Mouse (Mus musculus) spleen, postnatal 36 days (tissue): Measurements from ENCODE around the gene Tjp2.

Source experiments
- DNase-seq, 2 experiments: peaks; one replicate each; pipeline ENCODE4 v3.0.0; 2022; ENCODE audit warnings: low spot score in 2 of 2, mixed read lengths in 1 of 2

Tjp2 gene

DNA sequence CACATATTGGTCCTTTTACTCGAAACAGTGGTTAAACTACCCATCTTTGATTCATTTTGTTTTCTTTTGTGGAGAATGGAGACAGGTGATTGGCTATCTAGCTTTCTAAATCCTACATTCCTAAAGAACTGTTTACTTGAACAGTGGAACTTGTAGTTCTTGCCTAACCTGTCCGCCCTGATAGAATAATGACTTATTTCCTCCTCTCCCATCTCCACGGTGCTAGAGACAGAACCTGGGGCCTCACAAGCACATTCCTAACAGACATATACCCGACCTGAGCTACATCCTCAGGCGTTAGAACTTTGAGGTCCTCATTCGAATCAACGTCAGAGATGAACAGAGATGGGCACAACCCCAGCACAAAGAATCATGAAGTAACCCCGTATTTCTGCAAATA is 44.4 kb downstream of the Tjp2 start:
- DNase-seq = no peak

DNA sequence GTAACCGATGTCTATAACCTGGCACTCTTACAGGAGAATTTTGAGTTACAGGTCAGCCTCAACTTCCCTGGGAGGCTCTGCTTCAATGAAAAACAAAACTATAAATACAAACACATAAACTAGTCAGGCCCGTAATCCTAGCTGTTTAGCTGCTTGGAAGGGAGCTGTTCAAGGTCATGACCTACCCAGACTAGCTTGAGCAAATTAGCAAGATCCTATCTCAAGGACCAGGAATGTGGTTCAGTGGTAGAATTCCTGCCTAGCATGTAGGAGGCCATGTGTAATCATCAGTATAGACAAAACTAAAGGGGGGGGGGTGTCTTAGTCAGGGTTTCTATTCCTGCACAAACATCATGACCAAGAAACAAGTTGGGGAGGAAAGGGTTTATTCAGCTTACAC is 46.7 kb downstream of the Tjp2 start:
- no peak for DNase-seq

DNA sequence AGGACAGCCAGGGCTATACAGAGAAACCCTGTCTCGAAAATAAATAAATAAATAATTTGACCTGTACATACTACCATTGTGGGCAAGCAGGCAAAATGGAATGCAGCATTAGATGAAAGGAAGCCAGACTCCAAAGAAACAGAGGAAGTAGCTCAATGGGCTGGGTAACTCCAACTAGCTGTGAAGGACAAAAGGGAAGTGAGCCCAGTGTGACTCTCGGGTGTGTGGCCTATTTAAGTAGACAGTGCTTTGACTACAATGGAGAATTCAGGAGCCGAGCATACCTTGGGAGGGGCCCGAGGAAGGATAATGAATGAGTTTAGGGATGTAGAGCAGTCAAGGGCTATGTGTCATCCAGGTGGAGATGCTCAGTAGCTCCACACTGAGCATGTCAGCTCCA is 48.1 kb downstream of the Tjp2 start:
- DNase-seq = peak; percentile 12 to 34

DNA sequence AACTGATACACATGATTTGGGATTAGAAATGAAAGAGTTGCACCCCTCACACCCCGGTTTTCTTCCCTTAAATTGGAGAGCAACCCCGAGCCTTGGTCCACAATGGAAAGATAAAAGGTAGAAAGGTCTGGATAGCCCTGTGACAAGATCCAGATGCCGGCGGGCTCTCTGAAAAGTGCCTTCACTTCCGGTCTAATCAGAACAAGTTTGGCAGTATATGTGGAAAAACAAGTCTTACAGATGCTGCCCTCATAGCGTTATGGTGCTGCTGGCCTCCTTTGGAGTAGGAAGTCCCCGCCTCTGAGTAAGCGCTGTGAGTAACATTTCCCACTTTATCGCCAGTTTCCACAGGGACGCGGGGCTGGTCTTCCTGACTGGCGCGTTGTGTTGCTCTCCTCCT is 49.9 kb downstream of the Tjp2 start:
- no peak for DNase-seq

DNA sequence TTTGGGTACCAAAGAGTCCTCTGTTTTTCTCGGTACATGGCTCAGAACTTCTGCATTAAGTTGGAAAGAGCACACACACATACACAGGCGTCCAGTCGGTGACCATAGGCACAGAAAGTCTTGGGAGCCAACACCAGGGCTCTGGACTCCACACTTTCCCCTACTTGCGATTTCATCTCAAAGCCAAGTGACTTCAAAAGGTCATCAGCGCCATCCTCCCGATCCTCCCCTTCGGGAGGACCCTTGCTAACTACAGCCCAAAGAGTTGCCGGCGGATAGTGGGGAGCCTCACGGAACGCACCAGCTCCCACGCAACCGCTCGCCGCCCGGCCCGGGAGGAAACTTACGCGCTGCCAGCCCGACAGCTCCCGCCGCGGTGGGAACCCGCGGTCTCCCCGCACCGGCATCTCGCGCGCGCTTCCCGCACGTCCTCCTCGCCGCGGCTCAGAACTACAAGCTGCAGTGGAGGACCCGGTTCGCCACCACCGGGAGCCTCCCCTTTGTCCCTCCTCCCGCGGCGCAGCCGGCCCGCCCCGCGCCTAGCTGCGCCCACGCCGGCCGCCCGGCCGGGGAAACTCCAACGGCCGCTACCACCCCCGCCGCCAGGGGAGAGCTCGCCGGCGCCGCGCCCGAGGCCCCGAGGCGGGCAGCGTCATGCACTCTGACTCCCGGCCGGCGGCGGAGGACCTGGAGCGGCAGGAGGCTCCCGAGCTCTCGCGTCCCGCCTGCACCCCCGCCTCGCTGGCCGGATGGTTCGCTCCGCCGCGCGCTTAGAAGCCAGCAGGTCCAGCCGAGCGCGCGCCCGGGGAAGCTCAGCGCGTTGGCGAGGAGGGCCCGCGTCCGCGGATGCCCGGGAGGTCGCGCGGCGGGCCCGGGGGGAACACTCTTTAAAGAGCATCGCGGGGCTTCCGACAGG is 51.0 kb downstream of the Tjp2 start:
- peak; percentile 71 to 74 for DNase-seq

DNA sequence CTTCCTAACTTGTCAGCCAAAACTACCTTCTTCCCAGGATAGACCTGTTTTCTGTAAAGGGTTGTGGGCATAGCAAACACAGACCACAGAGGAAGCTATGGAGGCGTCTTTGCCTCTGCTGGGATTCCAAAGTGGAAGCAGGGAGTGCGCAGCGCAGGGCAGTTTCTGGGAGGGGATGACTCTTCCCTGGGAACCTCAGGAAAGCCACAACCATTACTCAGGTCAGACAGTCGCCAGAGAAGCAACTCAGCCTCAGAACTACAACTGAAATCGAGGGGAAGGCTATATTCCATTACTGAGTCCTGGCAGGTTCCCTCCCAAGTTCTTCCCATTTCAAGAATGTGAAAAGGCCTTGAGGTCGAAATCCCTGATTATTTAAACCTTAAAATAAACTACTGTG is 51.8 kb downstream of the Tjp2 start:
- DNase-seq = no peak

DNA sequence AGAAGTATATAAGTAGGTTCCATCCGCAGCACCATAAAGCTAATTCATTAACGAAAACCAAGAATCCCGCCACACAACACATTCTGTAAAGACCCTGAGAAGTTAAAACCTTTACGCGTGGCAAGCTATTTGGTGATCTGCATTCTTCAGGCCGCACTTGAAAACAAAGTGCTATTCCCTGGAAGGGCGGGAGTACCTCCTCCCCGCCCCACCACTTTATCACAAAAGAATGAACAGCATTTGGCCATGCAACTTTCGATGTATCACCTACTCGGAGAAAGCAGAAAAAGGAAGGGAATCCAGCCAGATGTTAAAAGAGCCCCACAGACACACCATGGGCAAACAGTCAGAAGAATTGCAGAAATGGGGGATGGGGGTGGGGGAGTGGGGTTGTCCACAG is 56.3 kb downstream of the Tjp2 start:
- DNase-seq = no peak

DNA sequence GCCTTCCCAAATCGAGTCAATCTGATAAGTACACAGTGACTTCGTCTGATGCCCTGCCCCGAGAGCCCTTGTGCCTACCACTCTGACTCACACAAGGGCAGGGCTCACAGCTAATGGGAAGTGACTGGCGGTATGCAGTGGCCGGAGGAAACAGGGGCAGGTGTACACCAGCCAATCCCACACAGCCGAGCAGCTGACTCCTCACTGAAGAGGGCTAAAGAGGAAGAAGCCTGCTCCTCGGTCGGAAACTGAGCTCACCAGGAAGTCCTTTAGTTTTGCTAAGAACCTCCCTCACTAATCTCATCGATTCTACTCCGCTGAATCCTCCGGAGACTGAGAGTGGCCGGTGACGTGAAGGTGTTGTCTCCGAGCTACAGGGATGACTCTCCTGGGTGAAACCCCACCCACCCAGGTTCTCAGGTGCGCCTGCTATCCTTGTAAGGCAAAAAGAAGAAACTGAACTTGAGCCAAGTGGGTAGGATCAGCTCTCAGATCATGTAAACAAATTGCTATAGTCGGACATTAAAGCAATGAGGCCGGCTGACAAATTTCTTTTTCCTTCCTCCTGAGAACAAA is 58.2 kb downstream of the Tjp2 start:
- peak; percentile 78 to 80 for DNase-seq

DNA sequence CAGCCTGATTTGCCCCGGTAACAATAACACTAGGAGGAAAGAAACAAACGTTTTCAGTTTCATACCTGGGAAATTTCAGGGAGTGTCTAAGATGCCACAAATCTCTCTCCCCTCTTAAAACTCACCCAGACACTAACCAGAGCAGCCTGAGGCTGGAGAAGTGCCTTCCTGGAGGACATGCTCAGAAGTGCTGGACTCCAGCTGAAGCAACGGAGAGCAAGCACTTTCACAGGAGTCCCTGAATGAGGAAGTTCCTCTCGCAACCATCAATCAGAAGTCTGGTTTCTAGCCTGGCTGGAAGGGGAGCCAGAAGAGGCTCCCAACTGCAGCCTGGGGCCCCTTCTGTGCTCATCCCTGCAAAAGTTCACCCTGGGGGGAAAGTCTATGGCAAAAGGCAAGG is 60.9 kb downstream of the Tjp2 start:
- no peak for DNase-seq

DNA sequence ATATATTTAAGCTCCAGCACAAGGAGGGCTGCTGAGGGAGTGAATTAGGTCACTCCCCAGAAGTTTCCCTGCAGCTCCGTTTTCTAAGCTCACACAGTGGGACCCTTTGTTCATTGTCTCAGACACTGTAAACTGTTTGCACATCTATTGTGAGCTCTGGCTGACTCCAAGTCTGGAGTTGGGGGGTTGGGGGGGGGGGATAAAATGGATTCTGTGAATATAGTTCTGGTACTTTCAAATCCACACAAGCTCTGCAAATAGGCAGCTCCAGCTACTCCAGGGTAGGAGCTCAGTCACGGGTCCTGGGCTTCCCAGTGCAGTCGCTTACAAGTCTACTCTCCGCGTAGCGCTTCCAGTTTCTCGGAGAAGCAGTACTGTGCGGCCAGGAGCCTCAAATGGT is 64.4 kb downstream of the Tjp2 start:
- DNase-seq = no peak

DNA sequence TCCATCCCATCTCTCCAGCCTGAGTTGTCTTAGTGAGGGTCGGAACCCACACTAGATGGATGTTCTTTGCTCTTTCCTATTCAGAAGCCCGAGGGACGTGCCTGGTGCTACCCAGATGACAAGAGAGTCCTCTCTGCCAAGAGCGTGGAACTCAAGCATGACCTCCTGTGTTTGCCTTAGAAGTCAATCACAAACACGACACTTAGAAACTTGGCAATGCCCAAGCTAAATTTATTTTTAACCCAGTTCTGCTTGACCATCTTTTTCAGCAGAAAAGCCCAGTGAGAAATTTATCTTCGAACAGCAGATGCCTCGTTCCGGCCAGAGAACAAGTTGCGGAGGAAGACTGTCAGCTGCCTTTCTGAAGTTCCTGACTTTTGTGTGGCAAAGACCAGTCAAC is 65.1 kb downstream of the Tjp2 start:
- no peak for DNase-seq

DNA sequence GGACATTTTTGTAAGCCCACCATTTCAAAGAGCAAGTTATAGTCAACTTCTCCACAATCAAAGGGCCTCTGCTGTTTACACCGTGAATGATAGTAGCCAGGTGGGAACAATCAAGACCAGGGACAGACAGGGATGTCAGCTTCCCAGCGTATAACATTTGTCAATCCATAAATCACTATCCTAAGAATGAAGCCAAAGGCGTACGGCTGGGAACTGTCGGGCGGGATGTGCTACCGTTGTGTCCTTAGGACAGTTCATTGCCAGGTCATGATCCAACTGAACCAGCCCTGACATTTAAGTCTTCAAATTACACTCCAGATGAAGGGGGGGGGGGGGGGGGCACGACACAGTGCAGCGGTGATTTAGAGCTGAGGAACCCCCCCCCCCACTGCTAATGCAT is 65.5 kb downstream of the Tjp2 start:
- DNase-seq = no peak

DNA sequence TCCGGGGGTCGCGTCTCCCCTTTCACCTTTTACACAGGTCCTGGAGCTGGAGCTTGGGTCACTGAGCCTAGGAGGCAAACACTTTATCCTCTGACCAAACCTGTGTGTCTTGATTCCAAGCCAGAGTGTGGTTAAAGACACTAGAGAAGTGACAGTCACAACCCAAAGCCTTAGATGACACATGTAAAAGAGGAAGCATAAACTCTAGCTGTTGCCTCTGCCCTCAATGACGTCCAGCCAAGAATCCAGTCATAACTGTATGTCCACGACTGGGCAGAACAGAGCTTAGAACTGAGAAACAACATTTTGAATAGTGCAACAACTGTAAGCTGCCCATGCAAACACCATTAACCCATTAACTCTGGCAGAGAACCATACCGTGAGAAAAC is 68.8 kb downstream of the Tjp2 start:
- no peak for DNase-seq

DNA sequence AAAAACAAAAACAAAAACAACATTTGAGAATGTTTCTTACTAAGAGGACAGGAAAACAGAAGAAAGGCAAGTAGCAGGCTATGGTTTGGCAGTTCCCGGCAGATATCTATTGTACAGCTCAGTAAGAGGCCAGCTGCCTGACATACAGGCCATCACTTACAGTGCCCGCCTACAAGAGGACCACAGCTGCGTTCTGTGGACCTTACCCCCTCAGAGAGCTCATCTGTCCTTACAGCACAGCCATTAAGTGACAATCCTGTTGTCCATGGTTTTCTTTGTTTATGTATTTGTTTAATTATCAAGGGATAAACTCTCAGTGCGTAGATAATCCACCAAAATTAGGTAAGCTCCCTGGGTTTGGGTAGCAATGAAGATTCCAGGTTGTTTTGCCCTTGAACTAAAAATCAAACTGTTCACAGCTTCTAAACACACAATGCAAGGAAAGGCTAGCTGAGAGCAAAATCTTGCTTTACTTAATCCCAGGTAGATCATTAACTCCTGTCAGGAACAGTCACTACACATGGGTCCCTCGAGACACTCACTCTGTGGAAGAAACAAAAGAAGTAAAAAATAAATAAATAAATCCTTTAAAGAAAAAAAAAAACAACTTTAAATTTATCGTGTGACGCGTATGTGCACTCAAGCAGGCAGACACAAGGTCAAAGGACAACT is 69.3 kb downstream of the Tjp2 start:
- no peak for DNase-seq

DNA sequence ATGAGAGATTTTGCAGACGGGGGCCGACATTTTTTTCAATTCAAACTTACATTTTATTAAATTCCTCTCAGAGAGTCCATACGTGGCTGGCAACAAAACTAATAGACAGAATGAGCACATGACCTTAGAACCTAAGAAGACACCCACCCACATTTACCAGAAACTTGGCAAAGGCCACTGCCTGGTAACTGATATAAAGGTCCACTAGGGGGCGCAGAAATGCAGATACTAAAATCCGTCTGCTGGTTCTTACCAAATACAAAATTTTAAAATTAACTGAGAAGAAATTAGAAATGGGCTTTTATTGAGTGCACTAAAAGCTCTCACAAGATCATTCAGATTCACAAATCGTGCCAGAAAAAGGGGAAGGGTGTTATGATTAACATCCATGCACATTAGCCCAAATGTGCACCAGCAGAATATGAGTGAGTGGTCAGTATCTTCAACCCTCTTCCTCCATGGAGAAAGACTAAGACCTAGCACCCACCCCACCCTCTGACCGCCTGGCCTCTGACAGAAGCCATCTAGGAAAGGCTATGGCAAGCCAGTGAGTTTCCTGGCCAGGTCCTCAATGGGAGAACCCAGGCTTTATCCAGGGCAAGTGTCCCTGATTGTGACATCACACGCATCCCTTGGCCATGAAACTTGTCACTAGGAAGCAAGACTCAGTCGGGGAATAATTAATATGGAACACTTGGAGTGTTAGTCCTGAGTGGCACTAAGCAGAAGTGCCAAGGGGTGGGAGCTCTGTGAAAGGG is 71.4 kb downstream of the Tjp2 start:
- peak in 1 of 2 experiments; percentile 33 for DNase-seq

DNA sequence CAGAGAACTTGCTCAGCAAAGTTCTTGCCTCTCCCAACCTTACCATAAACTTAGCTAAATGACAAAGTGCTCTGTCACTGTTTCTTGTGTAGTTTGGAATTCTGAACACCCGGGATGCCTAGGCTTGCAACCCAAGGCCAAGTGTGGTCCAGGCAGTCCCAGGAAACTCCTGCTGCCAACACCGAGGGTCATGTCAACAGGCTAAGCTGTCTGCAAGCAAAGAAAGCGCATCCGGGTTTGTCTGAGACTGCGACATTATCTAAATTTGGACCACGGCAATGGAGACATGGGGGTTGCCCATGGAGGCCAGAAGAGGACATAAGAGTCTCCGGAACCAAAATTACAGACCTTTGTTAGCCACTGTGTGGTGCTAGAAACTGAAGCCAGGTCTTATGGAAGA is 80.8 kb downstream of the Tjp2 start:
- no peak for DNase-seq

DNA sequence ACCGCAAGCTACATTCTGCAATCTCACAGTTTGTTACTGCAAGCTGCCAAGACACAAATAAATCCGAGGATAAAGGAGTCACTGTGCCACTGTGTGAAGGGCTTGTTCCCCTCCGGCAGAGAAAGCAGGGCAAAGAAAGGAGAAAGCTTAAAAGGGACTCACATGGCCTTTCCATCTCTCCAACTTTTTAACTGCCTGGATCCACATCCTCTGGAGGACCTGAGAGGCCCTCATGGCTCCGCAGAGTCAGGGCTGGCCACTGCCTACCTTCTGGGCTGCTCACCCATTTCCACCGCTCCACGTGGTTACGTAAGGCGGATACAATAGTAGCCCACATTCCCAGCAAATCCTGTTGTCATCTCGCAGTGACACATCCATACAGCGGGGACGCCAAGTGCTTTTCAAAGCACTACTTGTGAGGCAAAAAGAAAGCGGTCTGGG is 82.2 kb downstream of the Tjp2 start:
- no peak for DNase-seq

DNA sequence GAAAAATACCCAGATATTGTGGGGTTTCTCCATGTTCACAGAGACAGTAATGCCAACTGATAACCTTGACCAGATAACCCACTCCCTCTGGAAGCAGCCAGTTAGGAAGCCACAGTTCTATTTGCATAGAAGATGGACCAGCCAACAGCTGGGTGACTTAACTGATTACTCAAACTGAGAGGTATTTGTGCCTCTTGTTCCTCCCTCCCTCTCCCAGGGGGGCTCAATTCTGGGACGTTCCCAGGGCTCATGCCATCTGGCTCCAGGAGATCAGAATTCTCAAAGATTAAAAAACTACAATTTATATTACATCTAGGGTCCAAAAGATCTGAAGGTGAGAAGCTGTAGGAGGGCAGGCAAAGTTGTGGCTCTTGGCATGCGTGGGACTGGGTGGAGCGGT is 84.5 kb downstream of the Tjp2 start:
- no peak for DNase-seq

DNA sequence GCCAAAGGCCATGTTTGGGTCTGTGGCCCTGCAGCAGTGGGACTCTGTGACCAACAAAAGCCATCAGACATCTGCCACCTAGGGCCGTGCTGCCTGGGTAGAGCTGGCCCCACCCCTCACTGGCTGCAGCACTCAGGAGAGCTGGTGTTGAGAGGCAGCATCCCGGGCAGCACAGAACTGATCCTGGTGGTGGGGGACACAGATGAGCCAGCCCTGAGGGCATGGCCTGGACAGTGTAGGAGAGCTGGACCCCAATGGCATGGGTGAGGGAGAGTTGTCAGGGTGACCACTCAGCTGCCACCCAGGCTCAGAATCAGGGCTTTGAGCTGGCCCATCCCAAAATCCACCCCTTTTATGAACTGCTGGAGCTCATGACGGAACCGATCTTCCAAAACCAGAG is 87.4 kb downstream of the Tjp2 start:
- no peak for DNase-seq

DNA sequence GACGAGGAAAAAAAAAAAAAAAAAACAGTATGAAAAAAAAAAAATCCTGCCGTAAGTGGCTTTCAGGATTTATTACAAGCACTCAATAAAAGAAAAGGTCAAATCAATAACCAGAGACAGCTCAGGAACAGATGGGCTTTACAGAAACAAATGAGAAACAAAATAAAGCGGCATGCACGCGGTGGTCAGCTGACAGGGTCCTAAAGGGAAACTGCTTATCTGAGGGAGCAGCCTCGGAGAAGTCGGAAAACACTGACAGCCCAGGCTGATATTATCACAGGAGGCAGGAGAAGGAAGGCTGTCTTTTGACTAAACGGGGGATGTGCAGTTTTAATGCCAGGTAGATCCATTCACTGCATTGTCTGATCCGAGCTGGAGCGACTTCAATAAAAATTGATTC is 89.8 kb downstream of the Tjp2 start:
- no peak for DNase-seq

DNA sequence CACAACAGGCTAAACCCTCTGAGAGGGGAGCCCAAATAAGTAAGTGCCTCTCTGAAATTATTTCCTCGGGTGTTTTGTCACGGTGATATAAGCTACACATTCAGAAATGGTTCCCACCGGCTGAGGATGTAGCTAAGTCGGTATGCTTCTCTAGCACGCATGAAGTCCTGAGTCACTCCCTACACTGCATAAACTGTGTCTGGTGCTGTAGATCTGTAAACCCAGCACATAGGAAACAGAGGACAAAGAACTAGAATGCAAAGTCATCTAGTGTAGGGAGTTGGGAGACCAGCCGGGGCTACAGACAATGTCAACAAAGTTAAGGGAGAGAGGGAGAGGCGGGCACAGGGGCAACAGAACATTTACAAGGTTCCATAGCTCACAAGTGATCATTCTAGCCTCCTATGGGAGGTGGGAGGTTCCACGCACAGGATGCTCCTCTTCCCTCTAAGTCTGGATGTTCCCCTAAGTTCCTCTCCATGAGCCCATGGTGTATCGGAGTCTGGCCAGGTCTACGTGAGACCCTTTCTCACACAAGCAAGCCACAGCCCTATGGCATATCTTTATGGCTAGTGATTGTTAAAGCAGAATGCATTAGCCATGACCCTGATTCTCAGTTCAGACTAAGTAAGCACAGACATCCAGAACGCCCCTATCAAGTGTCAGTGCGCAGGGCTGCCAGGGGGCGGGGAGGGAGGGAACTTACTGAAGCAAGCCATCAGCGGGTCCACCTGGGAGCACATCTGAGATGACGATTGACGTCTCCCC is 90.5 kb downstream of the Tjp2 start:
- no peak for DNase-seq
